Mouse (Mus musculus) forebrain, embryonic 11.5 days (tissue): Measurements from ENCODE around the gene Dzip1. TPM values are rescaled to one million over a fixed set of nuclear protein-coding genes. Genes with fewer than 3 reads are reported as not detected.

Experiments
- ATAC-seq: fragments of 200-750 bp; cut with Nextera tagmentation; replicated peaks from 2 replicates; pipeline ENCODE4 v1.8.0; 2017; ENCODE audit warnings: moderate TSS enrichment; ENCODE audit not compliant: low FRiP score
- DNase-seq: peaks from one replicate; pipeline ENCODE4 v3.0.0-alpha.2; 2017; ENCODE audit warnings: low spot score
- H3K27ac ChIP-seq: fragments of 300-500 bp; sonication (generic); 2 replicates; pipeline ENCODE4 v1.5.1; 2014; ENCODE audit warnings: low read depth, low read length
- H3K27me3 ChIP-seq: fragments of 300-500 bp; sonication (generic); 2 replicates; pipeline ENCODE4 v1.6.1; 2014; ENCODE audit warnings: mild to moderate bottlenecking, low read length, mixed read lengths; ENCODE audit not compliant: control insufficient read depth, insufficient read depth
- H3K36me3 ChIP-seq: fragments of 300-500 bp; sonication (generic); 2 replicates; pipeline ENCODE4 v1.6.1; 2014; ENCODE audit warnings: mild to moderate bottlenecking, low read length, moderate library complexity, mixed read lengths; ENCODE audit not compliant: control insufficient read depth, insufficient read depth
- H3K4me1 ChIP-seq: fragments of 300-500 bp; sonication (generic); replicated peaks from 2 replicates; pipeline ENCODE4 v1.6.1; 2014; ENCODE audit warnings: low read length, mixed read lengths; ENCODE audit not compliant: control insufficient read depth, insufficient read depth
- H3K4me2 ChIP-seq: fragments of 300-500 bp; sonication (generic); 2 replicates; pipeline ENCODE4 v1.6.1; 2014; ENCODE audit warnings: low read depth, mild to moderate bottlenecking, low read length, moderate library complexity, mixed read lengths; ENCODE audit not compliant: severe bottlenecking
- H3K4me3 ChIP-seq: fragments of 300-500 bp; sonication (generic); 2 replicates; pipeline ENCODE4 v1.5.1; 2014; ENCODE audit warnings: low read depth, low read length
- H3K9ac ChIP-seq: fragments of 300-500 bp; sonication (generic); 2 replicates; pipeline ENCODE4 v1.6.1; 2014; ENCODE audit warnings: low read length
- H3K9me3 ChIP-seq: fragments of 300-500 bp; sonication (generic); 2 replicates; pipeline ENCODE4 v1.6.1; 2016; ENCODE audit warnings: low read length, mixed read lengths; ENCODE audit not compliant: control insufficient read depth
- WGBS: fragments of 180-500 bp; shearing (Covaris S2); extraction: QIAGEN DNeasy Blood & Tissue Kit; methylation state at CpG from one replicate; pipeline ENCODE4 v1.1.7; 2014; 5-methylcytosine and 5-hydroxymethylcytosine counted together
- polyA plus RNA-seq: library from polyadenylated mRNA; unstranded; fragments of >200 nt; fragmentation: Nextera tagmentation; extraction: Ambion mirVana; gene quantifications from 2 replicates; pipeline ENCODE4 v1.2.1, GENCODE M21; 2014

Dzip1 gene
- polyA plus RNA-seq, 1 experiment from 2014 or later, result 28.5 TPM

DNA sequence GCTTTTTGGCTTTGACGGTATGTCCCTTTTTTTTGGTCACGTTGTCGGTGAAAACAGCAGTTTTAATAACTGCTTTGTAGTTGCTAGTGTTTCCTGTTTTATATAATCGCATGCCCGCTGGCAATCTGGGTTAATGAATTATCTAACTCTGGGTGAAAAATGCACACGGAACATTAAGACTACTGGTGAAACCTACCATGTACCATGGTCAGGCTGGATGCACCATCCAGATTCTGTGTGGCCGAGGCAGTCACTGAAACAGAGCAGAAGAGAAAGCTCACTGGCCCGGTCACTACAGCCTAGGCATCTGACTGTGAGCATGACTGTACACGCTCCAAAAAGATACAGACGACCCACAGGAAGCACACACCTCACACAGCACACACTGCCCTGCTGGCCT, 29.6 kb downstream of the Dzip1 start:
- ATAC-seq, result no peak
- WGBS, result 94% methylated on average over 10 of the region's 10 CpGs

DNA sequence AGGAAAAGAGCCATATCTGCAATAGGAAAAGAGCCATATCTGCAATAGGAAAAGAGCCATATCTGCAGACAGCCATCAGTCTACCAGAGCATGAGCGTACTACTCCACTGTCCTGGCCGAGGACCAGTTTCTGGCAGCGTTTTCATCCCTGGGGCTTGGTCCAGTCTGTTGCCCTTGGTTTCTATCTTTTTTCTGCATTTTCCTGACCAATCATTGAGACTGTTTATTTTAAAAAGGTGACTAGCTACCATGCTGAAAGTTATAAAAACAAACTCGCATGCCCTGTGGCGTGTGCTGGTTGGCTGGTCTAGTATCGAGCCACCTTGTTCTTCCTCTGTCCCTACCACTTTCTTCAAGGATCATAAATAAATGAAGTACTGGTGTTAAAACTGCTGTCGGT, 30.0 kb downstream of the Dzip1 start:
- no peak overlapping the region for H3K4me3 ChIP-seq
- H3K27ac ChIP-seq, result no peak overlapping the region
- H3K27me3 ChIP-seq, result no peaks in the 10 kb centered on the region
- H3K4me2 ChIP-seq, result no peak overlapping the region
- ATAC-seq (no peak), DNase-seq (no peak)
- no peaks in the 10 kb centered on the region for H3K9me3 ChIP-seq
- WGBS, result 92% methylated on average over 7 of the region's 7 CpGs
- H3K36me3 ChIP-seq, result peaks cover 5% of the 10 kb centered on the region; the same call in 1 of the 2 replicates
- no peaks in the 10 kb centered on the region for H3K4me1 ChIP-seq
- H3K9ac ChIP-seq, result no peak overlapping the region

More for the DNA sequence above, 29.6 kb downstream of the Dzip1 start:
- Histone ChIP-seq H3K27me3 (no peaks in the 10 kb centered on the region), H3K4me2 (no peak overlapping the region), H3K4me3 (no peak overlapping the region), H3K36me3 (peaks cover 5% of the 10 kb centered on the region; the same call in 1 of the 2 replicates), H3K27ac (no peak overlapping the region), H3K9ac (no peak overlapping the region), H3K9me3 (no peaks in the 10 kb centered on the region), H3K4me1 (no peaks in the 10 kb centered on the region)
- DNase-seq, result no peak

DNA sequence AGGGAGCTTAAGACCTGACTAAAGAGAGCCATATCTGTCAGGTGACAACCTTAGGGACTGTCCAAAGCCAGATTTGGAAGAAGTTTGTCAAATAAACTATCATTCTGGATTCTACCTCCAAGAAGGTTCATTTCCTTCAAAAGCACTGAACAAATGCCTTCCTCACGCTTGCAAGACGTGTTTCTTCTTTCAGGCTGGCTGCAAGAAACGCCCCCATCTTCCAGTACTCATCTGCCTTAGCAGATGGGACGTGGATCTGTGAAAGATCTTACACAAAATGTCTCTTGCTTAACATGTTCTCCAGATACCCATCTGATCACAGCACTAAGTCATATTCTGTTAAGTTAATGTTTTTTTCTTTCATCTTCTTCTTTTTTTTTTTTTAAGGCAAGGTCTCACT, 35.2 kb downstream of the Dzip1 start:
- Histone ChIP-seq H3K36me3 (peaks cover 5% of the 10 kb centered on the region; the same call in 1 of the 2 replicates), H3K27me3 (no peaks in the 10 kb centered on the region), H3K27ac (no peak overlapping the region), H3K4me2 (no peak overlapping the region), H3K4me3 (no peak overlapping the region), H3K9me3 (no peaks in the 10 kb centered on the region), H3K9ac (no peak overlapping the region), H3K4me1 (no peaks in the 10 kb centered on the region)
- WGBS, result 93% methylated on average over 4 of the region's 4 CpGs
- DNase-seq (no peak), ATAC-seq (no peak)

GRCm38 (mm10) chr14:118884250-118884556, 41.1 kb downstream of the Dzip1 start:
- Histone ChIP-seq H3K9ac (no peak overlapping the region), H3K27ac (no peak overlapping the region), H3K27me3 (no peaks in the 10 kb centered on the region), H3K36me3 (peaks cover 7% of the 10 kb centered on the region), H3K4me1 (no peaks in the 10 kb centered on the region), H3K4me3 (no peak overlapping the region), H3K9me3 (no peaks in the 10 kb centered on the region), H3K4me2 (no peak overlapping the region)
- no peak for ATAC-seq
- DNase-seq, result no peak
- 91% methylated on average over 7 of the region's 7 CpGs for WGBS

DNA sequence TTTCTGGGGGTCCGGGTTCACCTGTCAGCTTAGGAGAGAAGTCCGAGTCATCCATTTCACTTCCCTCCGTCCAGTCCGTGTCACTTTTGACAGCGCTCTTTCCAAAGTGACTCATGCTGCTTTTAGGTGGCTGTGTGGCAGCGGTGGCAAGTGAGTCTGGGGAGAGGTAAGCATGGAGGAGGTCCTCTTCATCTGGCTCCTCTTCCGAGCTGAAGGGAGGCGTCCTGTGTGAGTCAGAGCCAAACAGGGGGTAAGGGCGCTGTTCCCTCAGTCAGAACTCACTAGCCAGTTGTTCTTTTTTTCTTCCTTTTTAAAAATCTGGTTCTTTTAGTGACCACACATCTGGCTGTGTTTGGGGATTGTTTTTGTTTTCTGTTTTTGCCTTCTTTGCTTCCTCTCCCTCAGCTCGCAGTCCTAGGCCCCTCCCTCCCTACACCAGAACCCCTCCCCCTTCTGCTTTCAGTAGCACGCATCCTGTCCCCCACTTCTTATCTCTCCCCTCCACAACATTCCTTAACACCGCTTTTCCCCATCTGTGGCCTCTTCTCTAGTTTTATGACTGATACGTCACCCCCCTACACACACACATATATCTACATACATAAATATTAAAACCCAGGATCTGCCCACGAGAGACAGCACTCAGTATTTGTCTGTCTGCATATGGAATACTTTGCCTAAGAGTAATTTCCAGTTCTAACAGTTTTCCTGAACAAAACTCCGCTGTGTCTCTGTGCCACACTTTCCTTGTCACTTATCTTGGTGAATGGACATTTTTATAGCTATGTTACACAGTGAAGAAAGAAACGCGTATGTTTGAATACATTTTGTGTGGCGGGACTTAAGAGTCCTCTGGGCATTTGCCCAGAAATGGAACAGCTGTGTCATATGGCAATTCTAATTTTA, 41.7 kb downstream of the Dzip1 start:
- Histone ChIP-seq H3K4me1 (no peaks in the 10 kb centered on the region), H3K4me2 (no peak overlapping the region), H3K9me3 (no peaks in the 10 kb centered on the region), H3K4me3 (no peak overlapping the region), H3K9ac (no peak overlapping the region), H3K36me3 (peaks cover 9% of the 10 kb centered on the region), H3K27me3 (no peaks in the 10 kb centered on the region), H3K27ac (no peak overlapping the region)
- no peak for DNase-seq
- WGBS, result 93% methylated on average over 18 of the region's 18 CpGs
- no peak for ATAC-seq

DNA sequence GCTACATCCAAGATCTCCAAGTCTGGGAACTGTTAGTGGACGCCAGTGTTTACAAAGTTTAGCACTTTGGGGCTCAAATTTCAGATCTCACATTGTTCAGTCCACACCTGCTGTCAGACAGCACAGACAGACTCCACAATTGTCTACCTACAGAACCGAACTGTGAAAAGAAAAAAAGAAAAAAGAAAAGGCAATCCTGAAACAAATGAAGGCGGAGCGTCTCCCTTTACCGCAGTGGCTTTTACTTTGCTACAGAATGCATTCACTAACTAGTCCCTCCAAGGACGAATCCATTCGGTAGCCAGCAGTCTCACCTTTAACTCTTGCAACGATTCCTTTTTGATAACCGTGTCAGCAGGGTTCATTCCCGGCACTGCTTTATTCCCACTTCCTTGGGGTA, 44.6 kb downstream of the Dzip1 start:
- Histone ChIP-seq H3K4me2 (no peak overlapping the region), H3K4me1 (no peaks in the 10 kb centered on the region), H3K27me3 (no peaks in the 10 kb centered on the region), H3K36me3 (peaks cover 9% of the 10 kb centered on the region), H3K27ac (no peak overlapping the region), H3K4me3 (no peak overlapping the region), H3K9me3 (no peaks in the 10 kb centered on the region), H3K9ac (no peak overlapping the region)
- no peak for DNase-seq
- ATAC-seq, result no peak
- WGBS, result 76% methylated on average over 10 of the region's 10 CpGs

GRCm38 (mm10) chr14:118878346-118878910, 46.8 kb downstream of the Dzip1 start:
- no peak overlapping the region for H3K4me3 ChIP-seq
- no peaks in the 10 kb centered on the region for H3K4me1 ChIP-seq
- H3K27me3 ChIP-seq, result no peaks in the 10 kb centered on the region
- no peak overlapping the region for H3K27ac ChIP-seq
- DNase-seq, result no peak
- ATAC-seq, result no peak
- no peaks in the 10 kb centered on the region for H3K9me3 ChIP-seq
- peaks cover 9% of the 10 kb centered on the region for H3K36me3 ChIP-seq
- WGBS, result 92% methylated on average over 11 of the region's 11 CpGs
- no peak overlapping the region for H3K4me2 ChIP-seq
- H3K9ac ChIP-seq, result no peak overlapping the region

GRCm38 (mm10) chr14:118874786-118875415, 50.4 kb downstream of the Dzip1 start:
- no peaks in the 10 kb centered on the region for H3K9me3 ChIP-seq
- H3K36me3 ChIP-seq, result peaks cover 3% of the 10 kb centered on the region; the same call in 1 of the 2 replicates
- 88% methylated on average over 10 of the region's 10 CpGs for WGBS
- H3K27ac ChIP-seq, result no peak overlapping the region
- no peak overlapping the region for H3K4me3 ChIP-seq
- H3K4me2 ChIP-seq, result no peak overlapping the region
- no peaks in the 10 kb centered on the region for H3K4me1 ChIP-seq
- ATAC-seq (no peak), DNase-seq (no peak)
- no peaks in the 10 kb centered on the region for H3K27me3 ChIP-seq
- H3K9ac ChIP-seq, result no peak overlapping the region
